Mouse (Mus musculus): ENCODE data around the gene Gm17026.
"Not testable (repeated sequence)": the region's sequence is repeated elsewhere in the genome, so short reads cannot be mapped to it uniquely, and the experiment has no call there.

Gm17026 gene

GRCm38 (mm10) chr14:42259948-42260347, at the start of gene Gm17026:
Gene Gm17026, minus strand, starts transcription at chr14:42260048.
- DNase-seq (ENCODE audit: low spot score), result not testable (repeated sequence)

GRCm38 (mm10) chr14:42297258-42297657, 37.4 kb upstream of the Gm17026 start, which contains the start of gene Gm9611:
Gene Gm9611, minus strand, starts transcription at chr14:42297358.
- not testable (repeated sequence) for DNase-seq (ENCODE audit: low spot score)

GRCm38 (mm10) chr14:42216766-42217537, 42.9 kb downstream of the Gm17026 start:
- peak; percentile 2 for DNase-seq (ENCODE audit: low spot score)
